Mouse (Mus musculus) myocyte (in vitro differentiated cells): Measurements from ENCODE around the gene Cald1.

Experiments
- E2F4 ChIP-seq: IDR thresholded peaks from one replicate; pipeline ENCODE4 v1.6.1; 2011; ENCODE audit warnings: mild to moderate bottlenecking, control low read depth, moderate library complexity; ENCODE audit not compliant: insufficient read depth
- POLR2A ChIP-seq: IDR thresholded peaks from one replicate; pipeline ENCODE4 v1.6.1; 2011; ENCODE audit warnings: low read depth, mild to moderate bottlenecking, control low read depth, moderate library complexity; ENCODE audit not compliant: insufficient read length
- POLR2AphosphoS2 ChIP-seq: IDR thresholded peaks from one replicate; pipeline ENCODE4 v1.6.1; 2011; ENCODE audit warnings: low read depth, control low read depth; ENCODE audit not compliant: insufficient read length
- USF1 ChIP-seq: IDR thresholded peaks from one replicate; pipeline ENCODE4 v1.6.1; 2011; ENCODE audit warnings: low read depth, mild to moderate bottlenecking, control low read depth, moderate library complexity

- no peak for TF ChIP-seq POLR2A
- no peak for TF ChIP-seq POLR2AphosphoS2
- no peak for TF ChIP-seq USF1
- TF ChIP-seq E2F4: no peak
Observed at GRCm38 (mm10) chr6:34674416-34674815, 76.1 kb downstream of the Cald1 start.
